Mouse (Mus musculus) layer of hippocampus, adult 8-10 months (tissue): ENCODE results near the gene Ptpn18. TPM values are rescaled to one million over a fixed set of nuclear protein-coding genes. Genes with fewer than 3 reads are reported as not detected.
"Not testable (repeated sequence)": the region's sequence is repeated elsewhere in the genome, so short reads cannot be mapped to it uniquely, and the experiment has no call there.

Experiments used
- DNase-seq, 2 experiments: peaks; one replicate each; pipeline ENCODE4 v3.0.0; 2022; ENCODE audit warnings: low spot score in 2 of 2
- microRNA-seq, 2 experiments: library from miRNA; unstranded; fragments of <30 nt; microRNA quantifications; one replicate each; pipeline ENCODE4 v1.2.0; 2022
- total RNA-seq, 4 experiments: library from RNA; stranded (reverse); gene quantifications; 2 replicates each; pipeline ENCODE4 v1.2.4; 2022

Ptpn18 gene
- total RNA-seq, 4 experiments from 2014 or later: 5.0 to 11.9 (median 8.9) TPM

DNA sequence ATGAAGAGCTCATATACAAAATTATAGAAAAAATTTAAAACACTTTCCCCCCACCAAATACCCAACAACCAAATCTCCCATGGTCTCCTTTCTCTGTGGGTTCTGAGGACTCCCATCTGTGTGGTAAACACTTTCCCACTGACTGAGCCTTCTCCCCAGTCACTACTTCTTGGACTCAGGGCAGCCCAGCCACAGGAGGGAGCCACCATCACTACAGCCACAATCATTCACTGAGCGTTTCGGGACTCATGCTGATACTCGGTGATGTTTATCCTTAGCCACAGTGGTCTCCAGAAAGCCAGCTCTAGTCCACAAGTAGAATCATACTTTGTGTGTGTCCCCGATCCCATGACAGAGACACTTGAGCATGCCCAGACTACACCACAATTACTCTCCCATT lies 53.5 kb downstream of the Ptpn18 start:
- no peak for DNase-seq

DNA sequence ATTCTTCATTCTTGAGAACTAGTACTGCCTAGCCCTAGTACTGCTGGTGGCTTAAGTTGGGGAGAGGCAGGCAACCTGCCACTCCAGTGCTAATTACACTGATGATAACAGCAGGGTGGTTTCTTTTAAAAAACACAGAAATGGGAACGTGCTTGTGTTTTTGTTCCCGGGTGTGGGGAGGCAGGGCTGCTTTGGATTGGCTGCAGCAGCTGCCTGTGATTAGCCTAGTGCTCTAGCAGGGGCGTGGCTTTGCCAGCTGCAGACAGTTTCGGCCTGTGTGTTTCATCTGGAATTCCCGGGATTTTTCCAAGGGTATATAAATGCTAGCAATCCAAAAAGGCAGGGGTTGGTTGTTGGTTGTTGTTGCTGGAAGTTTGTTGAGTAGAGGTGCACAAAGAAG lies 57.0 kb downstream of the Ptpn18 start:
- DNase-seq: no peak

DNA sequence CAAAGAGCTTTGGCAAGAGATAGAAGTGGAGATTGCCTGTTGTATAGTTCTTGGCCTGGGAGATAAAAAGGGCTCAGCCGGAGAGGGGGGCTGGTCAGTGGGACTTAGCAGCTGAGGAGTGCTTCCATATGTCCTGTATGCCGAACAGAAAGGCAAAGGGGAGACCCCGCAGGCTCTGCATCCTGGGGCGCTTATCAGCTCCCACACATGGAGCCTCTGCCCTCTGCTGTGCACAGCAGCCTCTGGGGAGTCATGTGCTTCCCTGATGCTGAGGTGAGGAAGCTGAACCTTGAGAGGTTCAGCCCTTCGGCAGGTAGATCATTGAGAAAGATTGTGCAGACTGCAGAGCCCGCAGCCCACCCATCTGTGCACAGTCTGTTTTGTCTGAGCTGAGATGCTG lies 57.7 kb downstream of the Ptpn18 start:
- not testable (repeated sequence) for DNase-seq

DNA sequence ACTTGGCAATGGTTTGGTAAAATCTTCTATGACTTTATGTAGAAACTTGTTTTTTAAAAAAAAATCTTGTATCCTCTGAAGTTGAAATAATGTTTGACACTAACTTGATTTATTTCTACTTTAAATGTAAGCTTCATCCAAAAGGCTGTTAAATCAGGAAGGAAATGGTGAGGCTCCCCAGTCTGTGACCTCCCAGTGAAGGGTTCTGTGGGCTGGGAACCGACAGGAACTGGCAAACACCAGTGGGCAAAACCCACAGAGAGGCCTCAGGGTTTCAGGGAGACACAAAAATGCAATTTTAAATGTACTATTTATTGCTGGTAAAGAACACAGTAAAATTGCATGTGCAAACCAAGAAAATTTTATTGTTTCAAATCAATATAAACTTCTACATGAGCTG lies 58.2 kb downstream of the Ptpn18 start:
- not testable (repeated sequence) for DNase-seq

DNA sequence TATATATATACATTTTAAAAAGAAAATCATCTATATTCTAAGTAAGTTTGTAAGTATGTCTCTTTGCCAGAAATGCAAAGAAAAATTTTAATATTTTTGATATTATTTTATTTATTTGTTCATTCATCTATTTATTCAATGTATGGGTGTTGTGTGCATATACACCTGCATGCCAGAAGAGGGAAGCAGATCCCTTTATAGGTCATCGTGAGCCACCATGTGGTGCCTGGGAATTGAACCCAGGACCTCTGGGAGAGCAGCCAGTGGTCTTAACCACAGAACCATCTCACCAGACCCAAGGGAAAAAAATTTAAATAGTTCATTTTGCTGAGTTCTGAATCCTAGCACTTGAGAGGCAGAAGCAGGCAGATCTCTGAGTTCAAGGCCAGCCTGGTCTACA lies 58.7 kb downstream of the Ptpn18 start:
- DNase-seq: no peak

DNA sequence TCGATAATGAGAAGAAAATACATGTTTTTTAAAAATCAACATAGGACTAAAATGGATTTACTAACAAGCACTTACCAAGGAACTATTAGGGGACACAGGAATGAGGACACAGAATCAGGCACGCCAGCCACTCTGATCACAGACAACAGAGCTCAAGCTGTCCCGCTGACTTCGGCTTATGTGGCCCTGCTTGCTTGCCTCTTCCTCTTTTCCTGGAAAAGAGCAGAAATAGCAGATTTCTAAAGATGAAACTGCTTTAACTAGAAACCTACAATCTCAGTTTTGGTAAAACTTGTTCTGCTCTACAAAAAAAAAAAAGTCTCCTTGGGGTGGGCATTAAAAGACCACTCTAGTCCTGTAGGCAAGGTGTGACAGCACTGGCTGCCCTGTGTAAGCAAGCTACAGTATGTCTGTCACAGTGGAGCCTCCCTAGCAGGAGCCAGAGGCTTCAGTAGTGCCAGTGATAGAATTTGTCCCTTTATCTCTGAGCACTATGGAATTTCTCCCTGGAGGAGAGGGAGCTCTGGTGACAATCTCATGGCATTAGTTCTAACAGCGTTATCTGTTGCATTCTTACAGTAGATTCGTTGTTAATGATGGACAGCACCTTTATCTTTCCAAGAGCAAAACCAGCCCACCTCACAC lies 62.8 kb downstream of the Ptpn18 start:
- no peak for DNase-seq

DNA sequence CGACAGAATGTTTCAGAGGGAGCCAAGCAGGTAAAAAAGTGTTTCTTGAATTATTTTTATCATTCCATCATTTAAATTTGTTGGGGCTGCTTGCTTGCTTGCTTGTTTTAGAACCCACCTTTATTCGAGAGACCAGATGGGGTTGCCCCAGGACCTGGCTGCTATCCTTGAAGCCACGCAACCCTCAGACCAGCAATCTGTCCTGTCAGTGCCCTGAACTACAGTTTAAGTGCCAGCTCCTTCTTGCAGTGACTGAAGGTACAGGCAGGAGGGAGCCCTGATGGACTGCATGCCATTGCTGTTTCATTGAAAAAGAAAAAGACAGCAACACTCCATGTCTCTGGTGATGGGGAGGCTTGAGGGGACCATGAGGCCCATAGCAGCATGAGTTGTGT lies 63.3 kb downstream of the Ptpn18 start:
- DNase-seq: no peak

DNA sequence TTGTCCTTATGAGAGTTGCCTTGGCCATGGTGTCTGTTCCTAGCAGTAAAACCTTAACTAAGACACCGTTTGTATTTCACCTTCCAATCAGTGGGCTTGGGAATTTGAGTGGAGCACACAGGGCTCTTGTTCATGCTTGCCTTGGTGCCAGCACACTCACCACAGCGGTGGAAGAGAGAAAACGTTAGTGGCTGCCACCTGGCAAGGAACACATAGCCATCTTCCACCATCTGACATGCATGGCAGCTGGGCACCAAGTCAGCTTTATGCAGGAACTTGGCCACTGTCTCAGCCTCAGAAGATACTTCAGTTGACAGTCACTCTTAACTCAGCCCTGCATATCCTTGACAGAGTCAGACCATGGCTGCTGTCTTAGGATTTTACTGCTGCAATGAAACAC lies 64.1 kb downstream of the Ptpn18 start:
- DNase-seq: no peak

Small RNA genes within 50 kb of the gene (microRNA-seq; reads per million reads assigned to microRNA genes)
- 0.64 to 4.3 reads per million in 2 experiments for gene Mir5103

Other genes starting within 250 kb of the Ptpn18 start
- 10 to 100 TPM; 16.0 to 20.6 (median 17.9) TPM for gene Ccdc115, start 20.1 kb upstream of the Ptpn18 start, total RNA-seq
- gene Imp4, start 19.9 kb upstream of the Ptpn18 start, total RNA-seq: 10 to 100 TPM; 32.3 to 36.9 (median 33.4) TPM
- gene Prss39, start 38.6 kb downstream of the Ptpn18 start, total RNA-seq: not detected
- gene Cfc1, start 75.9 kb downstream of the Ptpn18 start, total RNA-seq: not detected
- gene Prss40, start 101.2 kb downstream of the Ptpn18 start, total RNA-seq: not detected
- gene Amer3, start 119.9 kb downstream of the Ptpn18 start, total RNA-seq: 10 to 100 TPM; 33.5 to 37.0 (median 34.7) TPM